Mouse (Mus musculus) left cerebral cortex, adult 2 months (tissue): ENCODE results near the gene Nbas. TPM values are rescaled to one million over a fixed set of nuclear protein-coding genes. Genes with fewer than 3 reads are reported as not detected.

ENCODE experiments used
- DNase-seq, 2 experiments: peaks; one replicate each; pipeline ENCODE4 v3.0.0; 2021 to 2022; ENCODE audit warnings: low spot score in 2 of 2, mixed read lengths in 1 of 2; ENCODE audit errors: extremely low spot score in 1 of 2
- H3K27ac ChIP-seq: fragments of 200-600 bp; 2 replicates; pipeline ENCODE4 v1.8.1; 2022
- H3K4me3 ChIP-seq: fragments of 200-600 bp; 2 replicates; pipeline ENCODE4 v1.8.1; 2022
- CTCF ChIP-seq: fragments of 200-600 bp; IDR thresholded peaks from 2 replicates; pipeline ENCODE4 v1.8.1; 2022; ENCODE audit warnings: antibody characterized with exemption, mild to moderate bottlenecking, moderate library complexity
- intact Hi-C: fragments of 180-260 bp; cut with DNase I; formaldehyde crosslinking; loops from one replicate; pipeline ENCODE4 v1.15.1; 2025
- total RNA-seq, 2 experiments: library from RNA; stranded (reverse); gene quantifications; 2 replicates each; pipeline ENCODE4 v1.2.3; 2021

Nbas gene
- total RNA-seq, 2 experiments from 2014 or later = 33.3 to 33.9 TPM

DNA sequence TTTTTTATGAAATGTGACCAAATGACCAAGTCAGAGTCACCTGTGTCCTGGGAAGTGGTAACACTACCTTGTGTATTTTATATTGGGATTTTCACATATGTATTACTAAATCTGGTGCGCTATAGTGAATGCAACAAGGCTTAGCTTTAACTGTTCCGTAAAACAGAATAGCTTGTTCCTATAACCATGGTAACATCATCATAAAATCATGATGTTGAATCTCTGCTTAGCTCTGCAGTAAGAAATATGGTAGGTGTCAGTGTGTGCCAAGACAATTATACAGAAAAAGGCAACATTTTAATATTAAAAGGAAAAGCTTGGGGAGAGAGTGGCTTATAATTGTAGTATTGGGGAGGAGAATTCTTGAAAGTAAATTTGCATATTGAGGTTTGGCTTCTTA is 45.0 kb downstream of the Nbas start:
- Histone ChIP-seq H3K4me3 (no peak overlapping the region), H3K27ac (no peak overlapping the region)
- intact Hi-C loops = no loop called here
- TF ChIP-seq CTCF = no peak
- no peak for DNase-seq

DNA sequence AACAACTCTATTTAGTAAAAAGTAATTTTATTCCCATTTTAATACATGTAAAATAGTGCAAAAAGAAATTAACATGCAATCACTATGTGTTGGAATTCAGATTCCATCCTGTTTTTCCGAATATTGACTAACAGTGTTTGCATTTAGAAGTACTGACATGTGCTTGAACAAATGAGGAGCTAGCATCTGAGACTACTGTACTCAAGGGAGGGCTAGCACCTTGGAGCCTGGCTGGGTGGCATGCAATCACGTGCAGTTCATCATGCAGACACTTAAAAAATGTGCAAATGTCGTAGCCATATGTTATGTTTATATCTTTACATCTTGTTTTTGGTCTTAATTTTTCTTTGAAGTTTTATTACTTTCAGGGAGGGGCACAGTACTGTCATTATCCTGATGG is 45.5 kb downstream of the Nbas start:
- Histone ChIP-seq H3K4me3 (no peak overlapping the region), H3K27ac (no peak overlapping the region)
- TF ChIP-seq CTCF = no peak
- no peak for DNase-seq
- intact Hi-C loops = no loop called here

DNA sequence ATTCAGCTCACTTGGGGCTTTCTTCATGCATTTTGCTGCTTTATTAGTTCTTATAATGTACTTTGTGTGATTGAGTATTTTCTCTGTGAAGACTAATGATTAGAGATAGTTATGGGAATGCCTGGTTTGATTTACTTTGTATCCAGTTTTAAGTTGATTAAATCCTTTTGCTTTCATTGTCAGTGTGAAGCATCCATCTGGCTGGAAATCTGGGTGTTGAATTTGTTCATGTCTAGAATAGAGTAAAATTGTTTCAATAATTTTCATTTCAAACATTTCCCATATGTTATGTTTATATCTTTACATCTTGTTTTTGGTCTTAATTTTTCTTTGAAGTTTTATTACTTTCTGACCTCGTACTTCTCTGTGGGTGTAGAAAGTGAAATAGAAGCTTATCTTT is 46.1 kb downstream of the Nbas start:
- intact Hi-C loops = no loop called here
- Histone ChIP-seq H3K27ac (no peak overlapping the region), H3K4me3 (no peak overlapping the region)
- DNase-seq = no peak
- TF ChIP-seq CTCF = no peak

DNA sequence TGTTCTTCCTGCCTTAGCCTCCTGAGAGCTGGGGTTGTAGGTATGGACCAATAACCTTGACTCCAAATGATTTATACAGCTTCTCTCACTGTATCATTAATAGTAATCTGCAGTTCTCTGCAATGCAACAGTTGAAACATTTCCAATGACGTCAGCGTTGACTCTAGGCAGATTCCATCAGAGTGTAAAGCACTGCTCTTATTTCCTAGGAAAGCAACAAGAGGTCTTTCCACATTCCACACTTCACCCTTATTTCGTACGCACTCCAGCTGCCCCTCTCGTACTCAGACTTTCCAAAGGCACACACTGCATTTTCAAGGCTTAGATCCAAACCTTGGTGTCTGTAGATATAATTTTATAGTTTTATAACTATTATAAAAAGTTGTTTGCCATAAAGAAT is 73.6 kb downstream of the Nbas start:
- Histone ChIP-seq H3K4me3 (no peak overlapping the region), H3K27ac (no peak overlapping the region)
- no peak for TF ChIP-seq CTCF
- intact Hi-C loops = no loop called here
- no peak for DNase-seq

DNA sequence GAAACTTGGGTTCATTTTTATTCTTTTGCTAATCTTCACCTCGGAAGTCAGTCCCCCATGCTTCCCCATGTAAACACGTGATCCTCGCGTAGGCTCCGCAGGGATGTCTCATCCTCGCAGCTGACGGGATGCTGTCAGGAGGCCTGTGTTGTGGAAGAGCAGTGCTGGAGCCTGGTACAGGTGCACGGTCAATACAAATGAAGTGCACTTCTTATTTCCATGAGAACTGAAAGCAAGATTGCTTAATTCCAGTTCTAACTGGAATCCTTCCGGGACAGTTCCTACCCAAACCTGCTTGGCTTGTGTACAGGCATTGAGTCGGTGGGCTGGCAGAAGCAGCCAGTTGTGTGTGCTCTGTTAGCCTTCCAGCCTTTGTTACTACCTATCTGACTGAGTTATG is 87.3 kb downstream of the Nbas start:
- intact Hi-C loops = no loop called here
- no peak for TF ChIP-seq CTCF

DNA sequence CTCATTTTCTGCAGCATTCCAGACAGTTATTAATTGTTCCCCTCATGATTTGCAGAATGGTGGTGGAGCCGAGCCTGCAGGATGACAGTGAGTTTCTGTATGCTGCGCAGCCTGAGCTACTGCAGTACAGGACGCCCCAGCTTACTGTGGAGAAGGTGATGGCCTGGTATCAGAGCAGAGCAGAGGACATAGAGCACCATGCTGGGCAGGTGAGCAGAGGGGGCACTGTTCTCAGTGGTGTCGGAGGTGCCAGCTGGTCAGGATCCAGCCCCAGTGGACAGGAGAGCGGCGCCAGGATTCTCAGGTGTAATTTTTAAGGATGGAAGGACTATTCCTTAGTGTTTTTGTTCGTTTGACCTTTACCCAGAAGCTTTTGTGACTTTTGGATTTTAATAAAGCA is 87.8 kb downstream of the Nbas start:
- Histone ChIP-seq H3K4me3 (no peak overlapping the region), H3K27ac (no peak overlapping the region)
- intact Hi-C loops = no loop called here
- TF ChIP-seq CTCF = no peak
- no peak for DNase-seq

More for the DNA sequence above, 87.3 kb downstream of the Nbas start:
- DNase-seq = no peak
- Histone ChIP-seq H3K27ac (no peak overlapping the region), H3K4me3 (no peak overlapping the region)

DNA sequence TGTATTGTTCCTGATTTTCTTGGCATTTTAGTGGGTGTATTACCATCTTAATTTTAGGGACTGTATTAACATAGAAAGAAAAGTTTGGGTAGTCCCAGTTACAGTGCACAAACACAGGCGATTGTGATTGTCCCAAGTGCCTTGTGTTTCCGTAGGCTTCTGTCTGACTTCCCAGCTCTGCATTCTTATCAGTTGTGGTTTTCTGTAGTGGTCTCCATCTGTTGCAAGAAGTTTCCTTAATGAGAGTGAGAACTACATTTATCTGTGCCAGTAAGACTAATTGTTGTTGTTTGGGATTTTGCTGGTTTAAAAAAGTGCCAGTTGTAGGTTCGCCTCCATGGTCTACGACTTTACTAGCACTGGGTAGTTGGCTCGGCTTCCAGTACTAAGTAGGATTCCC is 88.3 kb downstream of the Nbas start:
- no peak for TF ChIP-seq CTCF
- no peak for DNase-seq
- intact Hi-C loops = no loop called here
- H3K27ac ChIP-seq = no peak overlapping the region
- H3K4me3 ChIP-seq = no peak overlapping the region

DNA sequence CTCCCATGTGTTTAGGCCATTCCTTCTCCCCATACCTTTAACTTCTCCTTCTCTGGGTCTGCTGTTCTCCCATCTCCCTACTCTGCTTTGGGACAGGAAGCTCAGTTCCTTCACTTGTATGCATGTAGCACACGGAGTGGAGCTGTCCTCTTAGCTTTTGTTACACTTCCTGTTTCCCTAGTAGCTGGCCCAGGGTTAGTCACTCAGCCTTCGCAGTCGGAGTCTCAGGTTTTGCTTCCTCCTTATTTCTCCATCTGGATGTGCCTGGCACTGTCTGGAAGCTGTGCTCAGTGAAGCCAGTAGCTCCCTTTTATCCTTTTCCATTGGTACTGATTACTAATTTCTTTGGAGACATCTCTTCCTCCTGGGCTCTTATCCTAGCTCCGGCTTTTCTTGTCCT is 89.9 kb downstream of the Nbas start:
- H3K4me3 ChIP-seq = no peak overlapping the region
- TF ChIP-seq CTCF = no peak
- no peak for DNase-seq
- intact Hi-C loops = no loop called here
- H3K27ac ChIP-seq = no peak overlapping the region

DNA sequence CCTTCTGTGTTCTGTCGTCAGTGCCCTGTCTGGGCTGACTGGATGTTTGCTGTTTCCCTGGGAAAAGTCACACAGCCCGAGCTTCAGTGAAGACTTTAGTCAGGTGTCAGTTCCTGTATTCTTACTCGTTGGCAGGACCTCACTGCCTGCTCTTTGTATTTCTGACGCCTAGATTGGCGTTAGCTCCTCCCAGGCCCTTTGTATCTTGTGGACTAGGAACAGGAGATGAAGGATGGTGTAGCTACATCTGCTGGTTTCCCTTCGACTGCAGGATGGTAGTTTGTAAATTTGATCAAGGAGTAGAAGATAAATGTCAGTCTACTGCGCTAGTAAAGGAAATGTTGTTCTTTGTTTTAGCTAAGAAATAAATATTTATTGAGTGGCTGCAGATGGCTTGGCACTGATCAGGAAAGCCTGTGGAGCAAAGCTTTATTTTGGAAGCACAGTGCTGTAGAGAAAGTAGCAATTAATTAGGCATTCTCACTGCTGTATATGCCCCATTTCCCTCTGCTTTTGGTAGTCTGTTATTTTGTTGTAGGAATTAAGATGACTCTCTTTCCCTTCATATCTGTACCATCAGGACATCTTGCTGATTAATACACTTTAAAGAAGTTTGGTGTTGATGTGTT is 91.4 kb downstream of the Nbas start:
- intact Hi-C loops = no loop called here

DNA sequence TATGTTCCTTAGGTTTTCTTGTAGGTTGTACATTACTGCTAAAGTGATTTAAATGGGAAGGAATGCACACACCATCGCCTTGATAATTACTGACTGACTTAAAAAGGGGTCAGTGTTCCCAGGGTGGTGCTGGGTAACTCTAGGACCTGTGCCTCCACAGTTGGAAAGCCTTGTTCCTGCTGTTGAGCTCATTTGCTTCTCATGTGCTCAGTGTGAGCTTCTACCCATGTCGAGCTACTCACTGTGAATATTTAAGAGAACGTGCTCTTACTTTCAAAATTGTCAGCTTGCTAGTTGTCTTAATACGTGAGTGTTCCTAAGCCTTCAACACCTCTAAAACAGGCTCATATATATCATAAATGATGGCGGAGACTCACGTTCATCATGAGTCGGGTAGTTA is 112.6 kb downstream of the Nbas start:
- no peak for DNase-seq
- Histone ChIP-seq H3K27ac (no peak overlapping the region), H3K4me3 (no peak overlapping the region)
- intact Hi-C loops = no loop called here
- TF ChIP-seq CTCF = no peak

More for the DNA sequence above, 91.4 kb downstream of the Nbas start:
- TF ChIP-seq CTCF = no peak
- H3K4me3 ChIP-seq = no peak overlapping the region
- H3K27ac ChIP-seq = no peak overlapping the region
- DNase-seq = no peak

DNA sequence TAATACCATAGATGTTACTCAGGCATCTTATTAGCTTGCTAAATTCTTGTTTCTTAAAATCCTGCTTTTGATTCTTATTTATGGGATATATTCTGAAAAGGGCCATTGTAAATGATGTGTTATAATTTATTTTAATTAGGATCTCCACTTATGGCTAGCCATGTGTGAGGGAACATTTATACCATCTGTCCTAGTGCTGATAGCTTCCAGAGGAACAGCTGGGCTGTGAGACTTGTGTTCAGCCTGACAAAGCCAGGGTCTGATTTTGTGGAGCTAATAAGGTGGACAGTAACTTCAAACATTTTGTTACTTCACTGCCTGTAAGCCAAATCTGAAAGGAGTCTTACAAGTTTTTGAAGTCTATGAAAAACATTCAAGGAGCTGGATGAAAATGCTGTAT is 113.1 kb downstream of the Nbas start:
- Histone ChIP-seq H3K4me3 (no peak overlapping the region), H3K27ac (no peak overlapping the region)
- DNase-seq = no peak
- intact Hi-C loops = no loop called here
- no peak for TF ChIP-seq CTCF

DNA sequence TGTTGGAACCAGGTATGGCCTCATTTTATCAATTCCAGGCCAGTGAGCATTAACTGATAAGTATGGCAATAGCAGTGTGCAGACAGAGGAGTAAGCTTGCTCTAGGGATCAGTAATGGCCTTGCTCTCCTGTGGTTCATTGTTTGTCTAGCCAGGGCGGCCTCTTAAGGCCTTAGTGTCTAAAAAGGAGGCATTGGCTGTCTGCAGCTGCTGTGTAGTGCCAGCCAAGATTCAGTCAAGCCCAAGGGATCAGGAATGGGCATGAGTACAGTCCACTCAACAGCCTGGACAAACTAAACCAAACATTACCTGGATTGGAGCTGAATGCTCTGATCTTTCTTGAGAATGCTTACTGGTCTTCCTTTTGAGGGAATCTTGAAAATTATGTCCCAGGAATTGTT is 120.7 kb downstream of the Nbas start:
- Histone ChIP-seq H3K27ac (no peak overlapping the region), H3K4me3 (no peak overlapping the region)
- intact Hi-C loops = no loop called here
- no peak for TF ChIP-seq CTCF
- no peak for DNase-seq

DNA sequence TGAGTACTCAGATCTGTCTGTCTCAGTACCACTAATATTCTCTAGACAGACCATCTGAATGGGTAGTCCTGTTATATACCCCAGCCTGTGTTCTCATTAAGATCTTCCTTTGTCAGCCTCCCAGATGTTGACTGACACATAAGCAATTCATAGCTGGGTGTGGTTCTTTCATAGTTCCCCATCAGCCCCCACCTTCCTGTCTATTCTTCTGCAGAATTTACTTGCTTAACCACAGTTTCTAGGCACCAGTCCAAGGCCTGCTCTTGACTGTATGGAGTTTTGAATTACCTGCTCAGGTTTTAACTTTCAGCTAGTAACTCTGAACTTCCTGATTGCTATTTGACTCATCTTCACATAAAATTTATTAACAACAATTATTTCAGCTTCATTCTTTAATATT is 141.3 kb downstream of the Nbas start:
- no peak for DNase-seq
- intact Hi-C loops = no loop called here
- no peak for TF ChIP-seq CTCF
- no peak overlapping the region for H3K27ac ChIP-seq
- no peak overlapping the region for H3K4me3 ChIP-seq
